In the genomic region with DNA sequence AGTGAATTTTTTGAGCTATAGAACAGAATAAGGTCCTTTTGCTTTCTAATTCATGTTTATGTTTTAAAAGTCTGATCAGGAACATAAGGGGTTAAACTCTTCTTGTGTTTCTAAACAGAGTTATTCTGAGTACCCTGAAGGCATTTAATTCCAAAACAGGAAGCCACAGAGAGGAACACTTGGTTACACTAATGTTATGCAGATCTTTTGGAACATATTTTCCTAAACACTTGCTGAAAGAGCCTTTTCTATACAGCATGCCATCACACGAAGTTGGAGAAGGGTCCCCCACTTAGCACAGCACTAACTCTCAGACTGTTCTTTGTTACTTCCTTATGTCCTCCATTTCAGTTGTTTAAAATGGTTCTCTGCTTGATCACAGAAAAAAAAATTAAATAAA, we compare ENCODE assay signal across 8 mouse cellular contexts.
DNase-seq lines count a peak whose midpoint lies in the region; ATAC-seq and TF ChIP-seq lines count a peak whose summit lies in the region.

No protein-coding gene starts in this region.

- no peak overlapping the region for H3K4me2 ChIP-seq in hindbrain, embryonic 11.5 days (replicated peaks; ENCODE audit: low read depth, low read length)
- no peak overlapping the region for H3K4me2 ChIP-seq in CH12.LX (ENCODE audit: insufficient read depth, low read depth, poor library complexity, severe bottlenecking)
- no peak overlapping the region for H3K4me2 ChIP-seq in forebrain, embryonic 11.5 days (ENCODE audit: low read depth, low read length, severe bottlenecking)
- H3K4me2 ChIP-seq in limb, embryonic 14.5 days (replicated peaks; ENCODE audit: low read depth, low read length, severe bottlenecking): no peak overlapping the region

- TF ChIP-seq EP300 in CH12.LX (IDR thresholded peaks at IDR 0.05; ENCODE audit: low read length): no peak

- 0 out of 2 replicates have a peak, but pooled peaks have one; percentile 17 for ATAC-seq in hindbrain, embryonic 11.5 days (ENCODE audit: low FRiP score)
- peak; percentile 74 for ATAC-seq in forebrain, embryonic 11.5 days (replicated peaks; ENCODE audit: low FRiP score)
- peak; percentile 60; the same call in 1 of the 2 replicates for ATAC-seq in limb, embryonic 14.5 days (ENCODE audit: low FRiP score, low read depth)

- H3K9ac ChIP-seq in hindbrain, embryonic 11.5 days (ENCODE audit: low read depth, low read length): no peak overlapping the region
- no peak overlapping the region for H3K9ac ChIP-seq in CH12.LX (ENCODE audit: insufficient read depth, low read depth)
- H3K9ac ChIP-seq in forebrain, embryonic 11.5 days (ENCODE audit: low read length): no peak overlapping the region
- H3K9ac ChIP-seq in limb, embryonic 14.5 days (ENCODE audit: low read depth, low read length, severe bottlenecking): no peak overlapping the region

- 19% methylated on average over 1 of the region's 1 CpGs for WGBS in hindbrain, embryonic 11.5 days
- WGBS in hindbrain, embryonic 10.5 days: 15% methylated on average over 1 of the region's 1 CpGs
- WGBS in forebrain, embryonic 11.5 days: 4% methylated on average over 1 of the region's 1 CpGs
- 2% methylated on average over 1 of the region's 1 CpGs for WGBS in limb, embryonic 14.5 days

- dilution Hi-C loops in CH12.LX (cut with MboI; ENCODE audit: extremely low pct_ligation_motif_present, extremely low pct_unique_long_range_greater_than_20kb, low sequenced_read_pairs): no loop called here

- no peaks in the 10 kb centered on the region for H3K79me2 ChIP-seq in CH12.LX (replicated peaks; ENCODE audit: control insufficient read depth, extremely low read depth, insufficient read depth, poor library complexity, severe bottlenecking)

- no peak for TF ChIP-seq CTCF in CH12.LX (conservative IDR thresholded peaks at IDR 0.05 in 1 of 2, IDR thresholded peaks at IDR 0.05 in 1 of 2; ENCODE audit: low read depth in 2 of 2, low read length in 2 of 2)

- no peak for TF ChIP-seq POLR2A in CH12.LX (IDR thresholded peaks at IDR 0.05; ENCODE audit: low read depth, low read length)
- no peak for TF ChIP-seq POLR2A in limb, embryonic 14.5 days (IDR thresholded peaks at IDR 0.05; ENCODE audit: borderline replicate concordance, extremely low read depth, insufficient read depth, insufficient read length)

- H3K9me3 ChIP-seq in hindbrain, embryonic 11.5 days (ENCODE audit: control insufficient read depth, low read length): no peaks in the 10 kb centered on the region
- H3K9me3 ChIP-seq in hindbrain, embryonic 10.5 days: 0 out of 2 replicates have a peak, but pooled peaks cover 2% of the 10 kb centered on the region
- H3K9me3 ChIP-seq in CH12.LX (replicated peaks; ENCODE audit: low read length): peaks cover 4% of the 10 kb centered on the region
- H3K9me3 ChIP-seq in forebrain, embryonic 11.5 days (ENCODE audit: control insufficient read depth, low read length): no peaks in the 10 kb centered on the region
- no peaks in the 10 kb centered on the region for H3K9me3 ChIP-seq in limb, embryonic 14.5 days (ENCODE audit: control insufficient read depth, low read length)

- no peak for DNase-seq in hindbrain, embryonic 11.5 days (ENCODE audit: low spot score)
- no peak for DNase-seq in hindbrain, embryonic 10.5 days (ENCODE audit: low spot score)
- DNase-seq in CH12.LX (ENCODE audit: extremely low read depth): peak; percentile 43
- no peak for DNase-seq in forebrain, embryonic 11.5 days (ENCODE audit: low spot score)
- peak; percentile 64 for DNase-seq in limb, embryonic 14.5 days (ENCODE audit: low spot score)
- DNase-seq in spleen, postnatal 4 days (ENCODE audit: low spot score in 2 of 2): no peak
- no peak for DNase-seq in thymus, postnatal 36 days
- no peak for DNase-seq in urinary bladder, postnatal 14 days (ENCODE audit: low spot score)

- TF ChIP-seq RAD21 in CH12.LX (IDR thresholded peaks at IDR 0.05; ENCODE audit: low read depth, low read length): no peak

- in situ Hi-C loops in CH12.LX (cut with MboI; ENCODE audit: low pct_ligation_motif_present, low pct_unique_long_range_greater_than_20kb, low sequenced_read_pairs): no loop called here

- H3K36me3 ChIP-seq in hindbrain, embryonic 11.5 days (ENCODE audit: control insufficient read depth, insufficient read depth, low read length): no peaks in the 10 kb centered on the region
- no peaks in the 10 kb centered on the region for H3K36me3 ChIP-seq in hindbrain, embryonic 10.5 days
- no peaks in the 10 kb centered on the region for H3K36me3 ChIP-seq in CH12.LX (replicated peaks in 1 of 2; ENCODE audit: control insufficient read depth in 1 of 2, insufficient read depth in 1 of 2, low read length in 1 of 2)
- H3K36me3 ChIP-seq in forebrain, embryonic 11.5 days (ENCODE audit: control insufficient read depth, insufficient read depth, low read length): no peaks in the 10 kb centered on the region
- H3K36me3 ChIP-seq in limb, embryonic 14.5 days (ENCODE audit: control insufficient read depth, insufficient read depth, low read length): no peaks in the 10 kb centered on the region

- H3K4me3 ChIP-seq in hindbrain, embryonic 11.5 days (ENCODE audit: low read depth, low read length): no peak overlapping the region
- H3K4me3 ChIP-seq in hindbrain, embryonic 10.5 days: no peak overlapping the region
- H3K4me3 ChIP-seq in CH12.LX (replicated peaks in 1 of 3; ENCODE audit: low read depth in 2 of 3, low read length in 2 of 3, poor library complexity in 1 of 3): no peak overlapping the region
- no peak overlapping the region for H3K4me3 ChIP-seq in forebrain, embryonic 11.5 days (ENCODE audit: low read depth, low read length)
- H3K4me3 ChIP-seq in limb, embryonic 14.5 days (replicated peaks; ENCODE audit: low read length): no peak overlapping the region

- H3K4me1 ChIP-seq in hindbrain, embryonic 11.5 days (replicated peaks; ENCODE audit: control insufficient read depth, insufficient read depth, low read length): no peaks in the 10 kb centered on the region
- H3K4me1 ChIP-seq in hindbrain, embryonic 10.5 days (replicated peaks): 0 out of 2 replicates have a peak, but pooled peaks cover 8% of the 10 kb centered on the region
- H3K4me1 ChIP-seq in CH12.LX (ENCODE audit: control insufficient read depth in 1 of 2, insufficient read depth in 2 of 2): peaks cover 12 to 45% of the 10 kb centered on the region in 2 experiments
- no peaks in the 10 kb centered on the region; the same call in 1 of the 2 replicates for H3K4me1 ChIP-seq in forebrain, embryonic 11.5 days (replicated peaks; ENCODE audit: control insufficient read depth, insufficient read depth, low read length)
- peaks cover 11% of the 10 kb centered on the region for H3K4me1 ChIP-seq in limb, embryonic 14.5 days (ENCODE audit: control insufficient read depth, insufficient read depth, low read length)

- no peak overlapping the region for H3K27ac ChIP-seq in hindbrain, embryonic 11.5 days (ENCODE audit: low read depth, low read length)
- H3K27ac ChIP-seq in hindbrain, embryonic 10.5 days: no peak overlapping the region
- no peak overlapping the region for H3K27ac ChIP-seq in CH12.LX (ENCODE audit: insufficient read depth, low read depth)
- no peak overlapping the region for H3K27ac ChIP-seq in forebrain, embryonic 11.5 days (ENCODE audit: low read depth, low read length)
- peak overlapping the region; percentile 70 for H3K27ac ChIP-seq in limb, embryonic 14.5 days (replicated peaks; ENCODE audit: low read depth, low read length)

- no peaks in the 10 kb centered on the region for H3K27me3 ChIP-seq in hindbrain, embryonic 11.5 days (ENCODE audit: control insufficient read depth, insufficient read depth, low read length)
- no peaks in the 10 kb centered on the region for H3K27me3 ChIP-seq in hindbrain, embryonic 10.5 days (ENCODE audit: insufficient read depth, poor library complexity, severe bottlenecking)
- H3K27me3 ChIP-seq in CH12.LX (replicated peaks): no peaks in the 10 kb centered on the region
- H3K27me3 ChIP-seq in forebrain, embryonic 11.5 days (ENCODE audit: control insufficient read depth, insufficient read depth, low read length): no peaks in the 10 kb centered on the region
- H3K27me3 ChIP-seq in limb, embryonic 14.5 days (ENCODE audit: control insufficient read depth, insufficient read depth, low read length): no peaks in the 10 kb centered on the region

TF ChIP-seq in CH12.LX, 34 proteins besides CTCF, POLR2A, EP300 and RAD21:
- TF ChIP-seq MAFK (IDR thresholded peaks at IDR 0.05; ENCODE audit: insufficient replicate concordance, low read length) (no peak), ZMIZ1 (IDR thresholded peaks at IDR 0.05; ENCODE audit: low read depth, low read length) (no peak), POLR2AphosphoS2 (IDR thresholded peaks at IDR 0.05; ENCODE audit: low read depth, low read length) (no peak), ZNF384 (IDR thresholded peaks at IDR 0.05; ENCODE audit: low read depth, low read length) (peak; percentile 10; the same call in 1 of the 2 replicates), MEF2A (IDR thresholded peaks at IDR 0.05; ENCODE audit: borderline replicate concordance, low read depth, low read length) (0 out of 2 replicates have a peak, but pooled peaks have one; percentile 41)
TF ChIP-seq in CH12.LX: peak in this region for 2.

Comparison
In these comparisons a context has a peak if more than half of its experiments do, and no peak if none do; other contexts are left out.
1. ATAC-seq: peak in every context shown above with its lines; median percentile 74 in forebrain, embryonic 11.5 days; 60 in limb, embryonic 14.5 days; 17 in hindbrain, embryonic 11.5 days.
2. DNase-seq: peak in CH12.LX (single experiment) and limb, embryonic 14.5 days (single experiment); none in hindbrain, embryonic 11.5 days (single experiment), hindbrain, embryonic 10.5 days (single experiment), forebrain, embryonic 11.5 days (single experiment), spleen, postnatal 4 days (0 of 2), thymus, postnatal 36 days (0 of 2) and urinary bladder, postnatal 14 days (single experiment).